Mouse (Mus musculus): ENCODE results near the gene Gm42906. TPM values are rescaled to one million over a fixed set of nuclear protein-coding genes. Genes with fewer than 3 reads are reported as not detected.
A peak's percentile ranks its signal among the peaks of the same experiment; 100 is the strongest.

Gm42906 gene
- polyA plus RNA-seq, 1 experiment from 2014 or later, result not detected

DNA sequence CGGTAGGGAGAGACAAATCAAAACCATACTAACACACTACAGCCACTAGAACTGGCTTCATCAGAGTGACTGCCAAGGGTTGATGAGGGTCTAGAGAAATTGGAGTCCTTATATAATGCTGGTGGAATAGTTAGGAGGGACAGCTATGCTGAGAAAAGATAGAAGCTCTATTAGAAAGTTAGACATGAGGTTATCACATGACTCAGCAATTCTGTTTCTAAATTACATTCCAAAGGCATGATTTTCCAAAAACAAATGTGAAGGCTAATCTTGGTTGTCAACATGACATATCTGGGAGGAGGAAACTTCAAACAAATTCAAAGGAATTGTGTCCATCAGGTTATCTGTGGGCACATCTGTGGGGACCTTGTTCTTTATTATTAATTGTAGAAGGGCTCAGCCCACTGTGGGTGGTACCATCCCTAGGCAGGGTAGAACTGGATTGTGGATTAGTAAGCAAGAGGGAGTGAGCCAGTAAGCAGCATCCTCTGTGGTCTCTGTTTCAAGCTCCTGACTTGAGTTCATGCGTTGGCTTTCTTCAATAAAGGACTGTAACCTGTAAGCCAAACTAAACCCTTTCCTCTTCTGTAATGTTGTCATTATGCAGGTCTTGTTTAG, 10.4 kb downstream of the Gm42906 start:
- Histone ChIP-seq H3K9me3 (ENCODE audit: low read length) (no peaks in the 10 kb centered on the region), H3K4me1 (ENCODE audit: insufficient read depth) (peaks cover 23% of the 10 kb centered on the region), H3K9ac (replicated peaks) (no peak overlapping the region), H3K27ac (ENCODE audit: low read depth) (peak overlapping the region; percentile 48; the same call in 1 of the 2 replicates), H3K27me3 (ENCODE audit: insufficient read depth, low read length) (no peaks in the 10 kb centered on the region), H3K4me3 (ENCODE audit: low read depth, low read length) (no peak overlapping the region), H3K36me3 (replicated peaks; ENCODE audit: insufficient read depth, low read length) (no peaks in the 10 kb centered on the region), H3K4me2 (ENCODE audit: low read depth, low read length) (no peak overlapping the region)
- no peak for DNase-seq
- 70% methylated on average over 2 of the region's 2 CpGs for WGBS (ENCODE audit: insufficient replicate concordance)
- TF ChIP-seq EP300 (IDR thresholded peaks at IDR 0.05; ENCODE audit: low read depth), result no peak
- no peak for TF ChIP-seq CTCF (IDR thresholded peaks at IDR 0.05; ENCODE audit: low read depth)
- ATAC-seq, result peak; percentile 62

DNA sequence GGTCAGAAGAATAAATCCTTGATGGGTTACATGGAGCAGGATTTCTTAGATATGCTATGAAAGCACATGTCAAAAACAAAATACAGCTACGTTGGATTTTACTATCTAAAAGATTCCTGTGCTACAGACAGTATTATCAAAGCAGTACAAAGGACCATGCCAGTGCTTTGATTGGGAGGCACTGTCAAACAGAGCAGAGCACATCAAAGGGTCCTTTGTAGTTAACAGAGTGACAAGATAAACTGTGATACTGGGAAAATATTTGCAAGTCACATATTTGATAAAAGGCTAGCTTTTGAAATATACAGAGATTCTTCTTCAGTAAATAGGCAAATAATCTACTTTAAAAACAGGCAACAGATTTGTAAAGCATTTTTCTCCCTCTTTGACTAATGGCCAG, 11.0 kb downstream of the Gm42906 start:
- TF ChIP-seq EP300 (IDR thresholded peaks at IDR 0.05; ENCODE audit: low read depth), result no peak
- TF ChIP-seq CTCF (IDR thresholded peaks at IDR 0.05; ENCODE audit: low read depth), result no peak
- H3K4me3 ChIP-seq (ENCODE audit: low read depth, low read length), result no peak overlapping the region
- no peak overlapping the region for H3K4me2 ChIP-seq (ENCODE audit: low read depth, low read length)
- no peaks in the 10 kb centered on the region for H3K27me3 ChIP-seq (ENCODE audit: insufficient read depth, low read length)
- no peak overlapping the region for H3K9ac ChIP-seq (replicated peaks)
- H3K27ac ChIP-seq (ENCODE audit: low read depth), result peak overlapping the region; percentile 39; the same call in 1 of the 2 replicates
- H3K9me3 ChIP-seq (ENCODE audit: low read length), result no peaks in the 10 kb centered on the region
- ATAC-seq, result no peak
- H3K4me1 ChIP-seq (ENCODE audit: insufficient read depth), result peaks cover 26% of the 10 kb centered on the region
- H3K36me3 ChIP-seq (replicated peaks; ENCODE audit: insufficient read depth, low read length), result no peaks in the 10 kb centered on the region
- DNase-seq, result no peak
- 13% methylated on average over 1 of the region's 1 CpGs for WGBS (ENCODE audit: insufficient replicate concordance)

DNA sequence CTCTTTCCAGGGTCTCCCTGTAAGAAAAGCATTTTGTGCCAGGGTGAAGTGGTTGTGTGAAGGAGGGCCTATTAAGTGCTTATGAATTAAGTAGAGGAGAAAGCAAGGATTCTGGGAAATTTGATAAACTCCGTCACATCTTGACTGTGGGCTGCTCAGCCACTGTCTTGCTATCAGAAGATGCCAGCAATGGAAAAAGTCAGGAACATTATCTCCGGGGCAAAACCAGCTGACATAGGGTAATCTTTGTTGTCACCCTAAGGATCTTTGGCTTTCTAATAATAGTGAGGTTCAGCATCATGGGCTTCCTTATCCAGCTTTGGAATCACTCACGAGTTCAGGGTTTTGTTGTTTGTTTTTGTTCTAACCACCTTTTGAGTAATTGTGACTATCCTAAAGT, 14.3 kb downstream of the Gm42906 start:
- 42% methylated on average over 3 of the region's 3 CpGs for WGBS (ENCODE audit: insufficient replicate concordance)
- Histone ChIP-seq H3K27ac (ENCODE audit: low read depth) (0 out of 2 replicates have a peak overlapping the region, but pooled peaks have one; percentile 13), H3K9me3 (ENCODE audit: low read length) (no peaks in the 10 kb centered on the region), H3K9ac (replicated peaks) (no peak overlapping the region), H3K4me3 (ENCODE audit: low read depth, low read length) (no peak overlapping the region), H3K27me3 (ENCODE audit: insufficient read depth, low read length) (no peaks in the 10 kb centered on the region), H3K36me3 (replicated peaks; ENCODE audit: insufficient read depth, low read length) (no peaks in the 10 kb centered on the region), H3K4me2 (ENCODE audit: low read depth, low read length) (peak overlapping the region; percentile 41), H3K4me1 (ENCODE audit: insufficient read depth) (peaks cover 32% of the 10 kb centered on the region)
- no peak for TF ChIP-seq CTCF (IDR thresholded peaks at IDR 0.05; ENCODE audit: low read depth)
- peak; percentile 81 for TF ChIP-seq EP300 (IDR thresholded peaks at IDR 0.05; ENCODE audit: low read depth)
- peak; percentile 20 for ATAC-seq
- DNase-seq, result no peak

DNA sequence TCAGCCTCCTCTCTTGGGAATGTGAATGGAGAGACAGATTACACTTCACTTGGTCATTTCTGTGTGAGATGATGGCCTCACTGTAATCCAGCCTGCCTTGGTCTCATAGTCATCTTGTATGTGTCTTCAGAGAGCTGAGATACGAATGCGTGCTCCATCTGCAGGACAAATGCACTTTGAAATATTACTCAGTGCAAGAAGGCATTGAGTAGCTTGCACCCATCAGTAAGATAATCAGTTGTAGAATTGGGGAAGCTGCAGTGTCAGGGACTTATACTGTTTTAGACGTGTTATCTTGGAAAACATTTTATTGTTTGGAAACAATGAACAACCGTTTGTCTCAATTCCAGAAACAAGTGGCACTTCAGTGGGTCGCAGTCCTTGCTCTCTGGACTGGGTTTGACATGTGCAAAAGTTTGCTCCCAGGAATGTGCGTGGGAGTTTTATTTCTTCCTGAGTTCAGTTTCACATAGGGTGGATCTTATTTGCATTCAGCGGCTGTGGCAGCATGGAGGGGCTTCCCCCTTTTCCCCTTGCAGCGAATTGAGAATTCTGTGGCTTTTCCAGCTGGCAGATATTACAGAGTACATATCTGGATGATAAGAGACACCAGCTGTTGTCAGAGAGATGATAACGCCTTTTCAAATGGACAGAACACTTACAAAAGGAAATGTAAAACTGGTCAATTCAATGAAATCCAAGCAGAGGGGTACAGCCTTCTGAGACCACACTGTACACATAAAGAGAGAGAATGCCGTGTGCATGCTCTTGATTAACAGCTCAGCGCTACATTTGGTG, 15.1 kb downstream of the Gm42906 start:
- TF ChIP-seq CTCF (IDR thresholded peaks at IDR 0.05; ENCODE audit: low read depth), result no peak
- TF ChIP-seq EP300 (IDR thresholded peaks at IDR 0.05; ENCODE audit: low read depth), result peak; percentile 26; the same call in 1 of the 2 replicates
- H3K4me2 ChIP-seq (ENCODE audit: low read depth, low read length), result peak overlapping the region; percentile 41
- H3K4me1 ChIP-seq (ENCODE audit: insufficient read depth), result peaks cover 30% of the 10 kb centered on the region
- no peaks in the 10 kb centered on the region for H3K27me3 ChIP-seq (ENCODE audit: insufficient read depth, low read length)
- H3K36me3 ChIP-seq (replicated peaks; ENCODE audit: insufficient read depth, low read length), result no peaks in the 10 kb centered on the region
- no peak overlapping the region for H3K9ac ChIP-seq (replicated peaks)
- no peak for DNase-seq
- 0 out of 2 replicates have a peak overlapping the region, but pooled peaks have one; percentile 2 for H3K27ac ChIP-seq (ENCODE audit: low read depth)
- H3K4me3 ChIP-seq (ENCODE audit: low read depth, low read length), result no peak overlapping the region
- 31% methylated on average over 11 of the region's 11 CpGs for WGBS (ENCODE audit: insufficient replicate concordance)
- ATAC-seq, result no peak
- H3K9me3 ChIP-seq (ENCODE audit: low read length), result no peaks in the 10 kb centered on the region

DNA sequence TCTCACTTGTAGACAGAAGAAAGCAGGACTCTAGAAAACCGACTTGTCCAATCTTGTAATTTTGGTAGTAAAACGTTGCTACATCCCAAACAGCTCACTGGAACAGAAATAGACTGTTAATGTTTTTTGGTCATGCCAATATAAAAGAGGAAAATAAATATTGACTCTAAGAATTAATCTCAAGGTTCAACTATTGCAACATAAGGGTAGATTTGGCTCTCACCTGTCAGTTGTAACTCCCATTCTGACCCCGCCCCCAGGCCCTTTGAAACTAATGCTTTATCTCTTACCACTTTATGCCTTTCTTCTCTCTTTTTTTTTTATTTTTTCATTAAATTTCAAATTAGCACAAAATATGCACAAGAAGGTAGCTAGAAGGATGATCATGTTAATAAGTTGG, 18.0 kb downstream of the Gm42906 start:
- H3K9ac ChIP-seq (replicated peaks), result no peak overlapping the region
- H3K36me3 ChIP-seq (replicated peaks; ENCODE audit: insufficient read depth, low read length), result no peaks in the 10 kb centered on the region
- peak overlapping the region; percentile 70; the same call in 1 of the 2 replicates for H3K27ac ChIP-seq (ENCODE audit: low read depth)
- peaks cover 21% of the 10 kb centered on the region for H3K4me1 ChIP-seq (ENCODE audit: insufficient read depth)
- peak; percentile 39 for DNase-seq
- H3K27me3 ChIP-seq (ENCODE audit: insufficient read depth, low read length), result no peaks in the 10 kb centered on the region
- no peaks in the 10 kb centered on the region for H3K9me3 ChIP-seq (ENCODE audit: low read length)
- TF ChIP-seq CTCF (IDR thresholded peaks at IDR 0.05; ENCODE audit: low read depth) (no peak), EP300 (IDR thresholded peaks at IDR 0.05; ENCODE audit: low read depth) (no peak)
- 52% methylated on average over 3 of the region's 3 CpGs for WGBS (ENCODE audit: insufficient replicate concordance)
- ATAC-seq, result no peak; the same call in 1 of the 2 replicates
- H3K4me2 ChIP-seq (ENCODE audit: low read depth, low read length), result no peak overlapping the region
- no peak overlapping the region for H3K4me3 ChIP-seq (ENCODE audit: low read depth, low read length)

DNA sequence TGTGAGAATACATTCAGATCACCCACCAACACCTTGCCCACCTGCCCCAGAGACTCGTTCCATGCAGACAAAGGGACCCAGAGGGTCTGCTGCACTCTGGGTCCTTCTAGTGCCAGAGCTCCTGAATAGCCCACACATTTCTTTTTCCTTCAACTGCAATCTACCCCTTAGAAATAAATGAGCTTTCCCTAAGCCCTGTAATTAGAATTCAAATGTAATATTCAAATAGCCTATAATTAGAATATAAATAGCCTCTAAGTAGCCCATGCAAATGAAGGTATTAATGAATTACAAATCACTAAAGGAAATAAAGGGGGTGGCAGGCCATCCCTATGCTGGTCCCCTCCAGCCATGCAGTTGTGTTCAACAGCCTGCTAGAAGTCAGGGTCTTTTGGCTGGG, 18.7 kb downstream of the Gm42906 start:
- Histone ChIP-seq H3K27me3 (ENCODE audit: insufficient read depth, low read length) (no peaks in the 10 kb centered on the region), H3K9me3 (ENCODE audit: low read length) (no peaks in the 10 kb centered on the region), H3K27ac (ENCODE audit: low read depth) (peak overlapping the region; percentile 70), H3K4me3 (ENCODE audit: low read depth, low read length) (no peak overlapping the region), H3K4me2 (ENCODE audit: low read depth, low read length) (no peak overlapping the region), H3K9ac (replicated peaks) (no peak overlapping the region), H3K4me1 (ENCODE audit: insufficient read depth) (peaks cover 21% of the 10 kb centered on the region), H3K36me3 (replicated peaks; ENCODE audit: insufficient read depth, low read length) (no peaks in the 10 kb centered on the region)
- ATAC-seq (no peak), DNase-seq (no peak)
- TF ChIP-seq EP300 (IDR thresholded peaks at IDR 0.05; ENCODE audit: low read depth) (no peak), CTCF (IDR thresholded peaks at IDR 0.05; ENCODE audit: low read depth) (no peak)
- WGBS (ENCODE audit: insufficient replicate concordance), result 53% methylated on average over 1 of the region's 1 CpGs

Data from liver, postnatal 0 days (tissue).